Mouse (Mus musculus) bone marrow macrophage, adult 2 months (primary cell): ENCODE data around the gene Gprc5b.

ENCODE experiments used
- CTCF ChIP-seq: IDR thresholded peaks from 2 replicates; pipeline ENCODE4 v1.5.1; 2012; ENCODE audit warnings: low read depth, mild to moderate bottlenecking, low read length, moderate library complexity
- POLR2A ChIP-seq: IDR thresholded peaks from 2 replicates; pipeline ENCODE4 v1.6.1; 2012; ENCODE audit warnings: mild to moderate bottlenecking, low read depth, low read length, borderline replicate concordance

- peak; percentile 75 for TF ChIP-seq CTCF
- TF ChIP-seq POLR2A: no peak
Observed at GRCm38 (mm10) chr7:118996137-118996837, 1.3 kb upstream of the Gprc5b start.
